Mouse (Mus musculus): ENCODE measurements around the gene Macf1. TPM values are rescaled to one million over a fixed set of nuclear protein-coding genes. Genes with fewer than 3 reads are reported as not detected.
A peak's percentile ranks its signal among the peaks of the same experiment; 100 is the strongest.

The Macf1 gene
- polyA plus RNA-seq, 1 experiment from 2014 or later = 47.1 TPM

GRCm38 (mm10) chr4:123682291-123682690 lies 1.9 kb downstream of the Macf1 start:
- H3K27me3 ChIP-seq (ENCODE audit: control insufficient read depth, insufficient read depth, low read length) = no peaks in the 10 kb centered on the region; the same call in 1 of the 2 replicates
- 82% methylated on average over 8 of the region's 8 CpGs for WGBS
- no peaks in the 10 kb centered on the region for H3K9me3 ChIP-seq (replicated peaks; ENCODE audit: control insufficient read depth, low read length)
- no peak overlapping the region for H3K9ac ChIP-seq (ENCODE audit: low read length)
- ATAC-seq (replicated peaks; ENCODE audit: extremely low read depth, insufficient read depth, low FRiP score) = no peak
- no peaks in the 10 kb centered on the region for H3K36me3 ChIP-seq (ENCODE audit: control insufficient read depth, insufficient read depth)
- no peak overlapping the region for H3K27ac ChIP-seq (ENCODE audit: low read length)
- peaks cover 28% of the 10 kb centered on the region for H3K4me1 ChIP-seq (ENCODE audit: control insufficient read depth, insufficient read depth, low read length)
- no peak overlapping the region for H3K4me2 ChIP-seq (ENCODE audit: low read depth, low read length)
- H3K4me3 ChIP-seq (ENCODE audit: low read length) = no peak overlapping the region

GRCm38 (mm10) chr4:123680962-123681361 lies 3.2 kb downstream of the Macf1 start:
- H3K36me3 ChIP-seq (ENCODE audit: control insufficient read depth, insufficient read depth) = no peaks in the 10 kb centered on the region
- peaks cover 25% of the 10 kb centered on the region for H3K4me1 ChIP-seq (ENCODE audit: control insufficient read depth, insufficient read depth, low read length)
- H3K9ac ChIP-seq (ENCODE audit: low read length) = peak overlapping the region; percentile 58; the same call in 1 of the 2 replicates
- no peaks in the 10 kb centered on the region; the same call in 1 of the 2 replicates for H3K27me3 ChIP-seq (ENCODE audit: control insufficient read depth, insufficient read depth, low read length)
- no peaks in the 10 kb centered on the region for H3K9me3 ChIP-seq (replicated peaks; ENCODE audit: control insufficient read depth, low read length)
- peak overlapping the region; percentile 68 for H3K27ac ChIP-seq (ENCODE audit: low read length)
- WGBS = 19% methylated on average over 7 of the region's 7 CpGs
- H3K4me2 ChIP-seq (ENCODE audit: low read depth, low read length) = peak overlapping the region; percentile 47
- ATAC-seq (replicated peaks; ENCODE audit: extremely low read depth, insufficient read depth, low FRiP score) = peak; percentile 12; the same call in 1 of the 2 replicates
- no peak overlapping the region for H3K4me3 ChIP-seq (ENCODE audit: low read length)

GRCm38 (mm10) chr4:123677060-123677804 lies 6.9 kb downstream of the Macf1 start:
- WGBS = 43% methylated on average over 10 of the region's 10 CpGs
- Histone ChIP-seq H3K9ac (ENCODE audit: low read length) (no peak overlapping the region), H3K27ac (ENCODE audit: low read length) (no peak overlapping the region; the same call in 1 of the 2 replicates), H3K4me1 (ENCODE audit: control insufficient read depth, insufficient read depth, low read length) (peaks cover 18% of the 10 kb centered on the region), H3K4me3 (ENCODE audit: low read length) (no peak overlapping the region), H3K4me2 (ENCODE audit: low read depth, low read length) (no peak overlapping the region), H3K27me3 (ENCODE audit: control insufficient read depth, insufficient read depth, low read length) (no peaks in the 10 kb centered on the region), H3K36me3 (ENCODE audit: control insufficient read depth, insufficient read depth) (no peaks in the 10 kb centered on the region), H3K9me3 (replicated peaks; ENCODE audit: control insufficient read depth, low read length) (no peaks in the 10 kb centered on the region)
- no peak for ATAC-seq (replicated peaks; ENCODE audit: extremely low read depth, insufficient read depth, low FRiP score)

GRCm38 (mm10) chr4:123670598-123670997 lies 13.6 kb downstream of the Macf1 start:
- ATAC-seq (replicated peaks; ENCODE audit: extremely low read depth, insufficient read depth, low FRiP score) = no peak
- H3K27me3 ChIP-seq (ENCODE audit: control insufficient read depth, insufficient read depth, low read length) = no peaks in the 10 kb centered on the region
- H3K4me2 ChIP-seq (ENCODE audit: low read depth, low read length) = no peak overlapping the region
- no peaks in the 10 kb centered on the region for H3K36me3 ChIP-seq (ENCODE audit: control insufficient read depth, insufficient read depth)
- H3K9ac ChIP-seq (ENCODE audit: low read length) = no peak overlapping the region
- H3K4me3 ChIP-seq (ENCODE audit: low read length) = no peak overlapping the region
- no peak overlapping the region for H3K27ac ChIP-seq (ENCODE audit: low read length)
- H3K4me1 ChIP-seq (ENCODE audit: control insufficient read depth, insufficient read depth, low read length) = peaks cover 13% of the 10 kb centered on the region
- H3K9me3 ChIP-seq (replicated peaks; ENCODE audit: control insufficient read depth, low read length) = no peaks in the 10 kb centered on the region

- no peak overlapping the region for H3K27ac ChIP-seq (ENCODE audit: low read length)
These were observed 14.5 kb downstream of the Macf1 start for GRCm38 (mm10) chr4:123669696-123670095.

GRCm38 (mm10) chr4:123667260-123667867 lies 16.8 kb downstream of the Macf1 start:
- Histone ChIP-seq H3K4me2 (ENCODE audit: low read depth, low read length) (no peak overlapping the region), H3K27me3 (ENCODE audit: control insufficient read depth, insufficient read depth, low read length) (no peaks in the 10 kb centered on the region), H3K4me1 (ENCODE audit: control insufficient read depth, insufficient read depth, low read length) (peaks cover 28% of the 10 kb centered on the region), H3K9ac (ENCODE audit: low read length) (no peak overlapping the region), H3K27ac (ENCODE audit: low read length) (no peak overlapping the region), H3K9me3 (replicated peaks; ENCODE audit: control insufficient read depth, low read length) (no peaks in the 10 kb centered on the region), H3K4me3 (ENCODE audit: low read length) (no peak overlapping the region), H3K36me3 (ENCODE audit: control insufficient read depth, insufficient read depth) (no peaks in the 10 kb centered on the region)
- 43% methylated on average over 1 of the region's 1 CpGs for WGBS
- no peak for ATAC-seq (replicated peaks; ENCODE audit: extremely low read depth, insufficient read depth, low FRiP score)

More at GRCm38 (mm10) chr4:123669696-123670095, 14.5 kb downstream of the Macf1 start:
- H3K36me3 ChIP-seq (ENCODE audit: control insufficient read depth, insufficient read depth) = no peaks in the 10 kb centered on the region
- peaks cover 17% of the 10 kb centered on the region for H3K4me1 ChIP-seq (ENCODE audit: control insufficient read depth, insufficient read depth, low read length)
- no peaks in the 10 kb centered on the region for H3K27me3 ChIP-seq (ENCODE audit: control insufficient read depth, insufficient read depth, low read length)
- WGBS = 68% methylated on average over 6 of the region's 6 CpGs
- no peaks in the 10 kb centered on the region for H3K9me3 ChIP-seq (replicated peaks; ENCODE audit: control insufficient read depth, low read length)
- H3K4me3 ChIP-seq (ENCODE audit: low read length) = no peak overlapping the region
- H3K4me2 ChIP-seq (ENCODE audit: low read depth, low read length) = no peak overlapping the region
- no peak for ATAC-seq (replicated peaks; ENCODE audit: extremely low read depth, insufficient read depth, low FRiP score)
- H3K9ac ChIP-seq (ENCODE audit: low read length) = no peak overlapping the region

GRCm38 (mm10) chr4:123666517-123666916 lies 17.6 kb downstream of the Macf1 start:
- H3K4me1 ChIP-seq (ENCODE audit: control insufficient read depth, insufficient read depth, low read length) = peaks cover 35% of the 10 kb centered on the region
- 85% methylated on average over 1 of the region's 1 CpGs for WGBS
- no peak for ATAC-seq (replicated peaks; ENCODE audit: extremely low read depth, insufficient read depth, low FRiP score)
- H3K27me3 ChIP-seq (ENCODE audit: control insufficient read depth, insufficient read depth, low read length) = no peaks in the 10 kb centered on the region
- H3K36me3 ChIP-seq (ENCODE audit: control insufficient read depth, insufficient read depth) = no peaks in the 10 kb centered on the region
- no peak overlapping the region for H3K27ac ChIP-seq (ENCODE audit: low read length)
- no peak overlapping the region for H3K4me3 ChIP-seq (ENCODE audit: low read length)
- no peak overlapping the region for H3K4me2 ChIP-seq (ENCODE audit: low read depth, low read length)
- no peak overlapping the region for H3K9ac ChIP-seq (ENCODE audit: low read length)
- no peaks in the 10 kb centered on the region for H3K9me3 ChIP-seq (replicated peaks; ENCODE audit: control insufficient read depth, low read length)

GRCm38 (mm10) chr4:123665681-123666278 lies 18.4 kb downstream of the Macf1 start:
- peak overlapping the region; percentile 88 for H3K4me2 ChIP-seq (ENCODE audit: low read depth, low read length)
- H3K27me3 ChIP-seq (ENCODE audit: control insufficient read depth, insufficient read depth, low read length) = no peaks in the 10 kb centered on the region
- H3K4me3 ChIP-seq (ENCODE audit: low read length) = peak overlapping the region; percentile 82
- ATAC-seq (replicated peaks; ENCODE audit: extremely low read depth, insufficient read depth, low FRiP score) = no peak
- peak overlapping the region; percentile 90 for H3K27ac ChIP-seq (ENCODE audit: low read length)
- peak overlapping the region; percentile 96 for H3K9ac ChIP-seq (ENCODE audit: low read length)
- H3K9me3 ChIP-seq (replicated peaks; ENCODE audit: control insufficient read depth, low read length) = no peaks in the 10 kb centered on the region
- 40% methylated on average over 11 of the region's 11 CpGs for WGBS
- peaks cover 36% of the 10 kb centered on the region for H3K4me1 ChIP-seq (ENCODE audit: control insufficient read depth, insufficient read depth, low read length)
- no peaks in the 10 kb centered on the region for H3K36me3 ChIP-seq (ENCODE audit: control insufficient read depth, insufficient read depth)

Data from heart, embryonic 16.5 days (tissue).